Mouse (Mus musculus): ENCODE measurements around the gene Tmsb15a. TPM values are rescaled to one million over a fixed set of nuclear protein-coding genes. Genes with fewer than 3 reads are reported as not detected.
A peak's percentile ranks its signal among the peaks of the same experiment; 100 is the strongest.
"Not testable (repeated sequence)": the region's sequence is repeated elsewhere in the genome, so short reads cannot be mapped to it uniquely, and the experiment has no call there.

The Tmsb15a gene
- polyA plus RNA-seq (2012; fragmentation: generic; extraction: Trizol), result not detected
- long read RNA-seq, experiment 1, result 0 reads
- long read RNA-seq, experiment 2, result 0 reads

GRCm38 (mm10) chrX:135725161-135725560 lies at the start of gene Tmsb15a:
Tmsb15a (minus strand) TSS chrX:135725261.
- no peaks in the 10 kb centered on the region for H3K36me3 ChIP-seq (ENCODE audit: control insufficient read depth, insufficient read depth)
- TF ChIP-seq MYOG (IDR thresholded peaks at IDR 0.05; ENCODE audit: control insufficient read depth, extremely low read depth, insufficient read length) (no peak), MAX (IDR thresholded peaks at IDR 0.05) (no peak), FOSL1 (IDR thresholded peaks at IDR 0.05; ENCODE audit: insufficient read depth, low read length, poor library complexity, severe bottlenecking) (no peak), CTCF (IDR thresholded peaks at IDR 0.05; ENCODE audit: control insufficient read depth, insufficient read depth, insufficient read length) (no peak), USF1 (IDR thresholded peaks at IDR 0.05; ENCODE audit: low read depth) (no peak), MYOD1 (IDR thresholded peaks at IDR 0.05; ENCODE audit: control insufficient read depth, insufficient read length, low read depth) (no peak), CEBPB (IDR thresholded peaks at IDR 0.05; ENCODE audit: low read depth) (no peak)
- no peaks in the 10 kb centered on the region for H3K79me2 ChIP-seq (ENCODE audit: control insufficient read depth, insufficient read depth)
- no peaks in the 10 kb centered on the region for H3K27me3 ChIP-seq (ENCODE audit: control insufficient read depth, insufficient read depth, insufficient read length)
- no peak within 1 kb of the TSS for H3K4me3 ChIP-seq (ENCODE audit: insufficient read depth, poor library complexity, severe bottlenecking)
- no peaks in the 10 kb centered on the region for H3K79me3 ChIP-seq (ENCODE audit: low read depth)
- H3ac ChIP-seq (ENCODE audit: control insufficient read depth, insufficient read length, low read depth), result no peak within 1 kb of the TSS

- no peaks in the 10 kb centered on the region for H3K79me2 ChIP-seq (ENCODE audit: control insufficient read depth, insufficient read depth)
- H3K4me3 ChIP-seq (ENCODE audit: insufficient read depth, poor library complexity, severe bottlenecking), result no peak overlapping the region
- H3K27me3 ChIP-seq (ENCODE audit: control insufficient read depth, insufficient read depth, insufficient read length), result no peaks in the 10 kb centered on the region
- H3K36me3 ChIP-seq (ENCODE audit: control insufficient read depth, insufficient read depth), result no peaks in the 10 kb centered on the region
- TF ChIP-seq MYOD1 (IDR thresholded peaks at IDR 0.05; ENCODE audit: control insufficient read depth, insufficient read length, low read depth), result no peak
- no peak for TF ChIP-seq MYOG (IDR thresholded peaks at IDR 0.05; ENCODE audit: control insufficient read depth, extremely low read depth, insufficient read length)
- no peak for TF ChIP-seq CTCF (IDR thresholded peaks at IDR 0.05; ENCODE audit: control insufficient read depth, insufficient read depth, insufficient read length)
- TF ChIP-seq USF1 (IDR thresholded peaks at IDR 0.05; ENCODE audit: low read depth), result no peak
- TF ChIP-seq CEBPB (IDR thresholded peaks at IDR 0.05; ENCODE audit: low read depth), result no peak
- no peak for TF ChIP-seq MAX (IDR thresholded peaks at IDR 0.05)
- TF ChIP-seq FOSL1 (IDR thresholded peaks at IDR 0.05; ENCODE audit: insufficient read depth, low read length, poor library complexity, severe bottlenecking), result no peak
- no peaks in the 10 kb centered on the region for H3K79me3 ChIP-seq (ENCODE audit: low read depth)
- no peak overlapping the region for H3ac ChIP-seq (ENCODE audit: control insufficient read depth, insufficient read length, low read depth)
Measured at GRCm38 (mm10) chrX:135768565-135768964, 43.5 kb upstream of the Tmsb15a start.

GRCm38 (mm10) chrX:135768043-135768548 lies 43.0 kb upstream of the Tmsb15a start:
- Histone ChIP-seq H3ac (ENCODE audit: control insufficient read depth, insufficient read length, low read depth) (no peak overlapping the region), H3K36me3 (ENCODE audit: control insufficient read depth, insufficient read depth) (no peaks in the 10 kb centered on the region), H3K4me3 (ENCODE audit: insufficient read depth, poor library complexity, severe bottlenecking) (no peak overlapping the region), H3K79me2 (ENCODE audit: control insufficient read depth, insufficient read depth) (no peaks in the 10 kb centered on the region), H3K79me3 (ENCODE audit: low read depth) (no peaks in the 10 kb centered on the region), H3K27me3 (ENCODE audit: control insufficient read depth, insufficient read depth, insufficient read length) (no peaks in the 10 kb centered on the region)
- TF ChIP-seq MYOG (IDR thresholded peaks at IDR 0.05; ENCODE audit: control insufficient read depth, extremely low read depth, insufficient read length), result no peak
- no peak for TF ChIP-seq MAX (IDR thresholded peaks at IDR 0.05)
- TF ChIP-seq FOSL1 (IDR thresholded peaks at IDR 0.05; ENCODE audit: insufficient read depth, low read length, poor library complexity, severe bottlenecking), result no peak
- TF ChIP-seq USF1 (IDR thresholded peaks at IDR 0.05; ENCODE audit: low read depth), result no peak
- no peak for TF ChIP-seq CEBPB (IDR thresholded peaks at IDR 0.05; ENCODE audit: low read depth)
- no peak for TF ChIP-seq MYOD1 (IDR thresholded peaks at IDR 0.05; ENCODE audit: control insufficient read depth, insufficient read length, low read depth)
- no peak for TF ChIP-seq CTCF (IDR thresholded peaks at IDR 0.05; ENCODE audit: control insufficient read depth, insufficient read depth, insufficient read length)

GRCm38 (mm10) chrX:135761707-135762106 lies 36.6 kb upstream of the Tmsb15a start:
- no peak overlapping the region for H3ac ChIP-seq (ENCODE audit: control insufficient read depth, insufficient read length, low read depth)
- H3K36me3 ChIP-seq (ENCODE audit: control insufficient read depth, insufficient read depth), result peaks cover 8% of the 10 kb centered on the region
- H3K79me3 ChIP-seq (ENCODE audit: low read depth), result no peaks in the 10 kb centered on the region
- no peaks in the 10 kb centered on the region for H3K27me3 ChIP-seq (ENCODE audit: control insufficient read depth, insufficient read depth, insufficient read length)
- no peaks in the 10 kb centered on the region for H3K79me2 ChIP-seq (ENCODE audit: control insufficient read depth, insufficient read depth)
- no peak overlapping the region for H3K4me3 ChIP-seq (ENCODE audit: insufficient read depth, poor library complexity, severe bottlenecking)
- TF ChIP-seq MAX (IDR thresholded peaks at IDR 0.05) (no peak), FOSL1 (IDR thresholded peaks at IDR 0.05; ENCODE audit: insufficient read depth, low read length, poor library complexity, severe bottlenecking) (no peak), MYOG (IDR thresholded peaks at IDR 0.05; ENCODE audit: control insufficient read depth, extremely low read depth, insufficient read length) (no peak), CEBPB (IDR thresholded peaks at IDR 0.05; ENCODE audit: low read depth) (no peak), CTCF (IDR thresholded peaks at IDR 0.05; ENCODE audit: control insufficient read depth, insufficient read depth, insufficient read length) (no peak), USF1 (IDR thresholded peaks at IDR 0.05; ENCODE audit: low read depth) (no peak), MYOD1 (IDR thresholded peaks at IDR 0.05; ENCODE audit: control insufficient read depth, insufficient read length, low read depth) (no peak)

GRCm38 (mm10) chrX:135752832-135753231 lies 27.8 kb upstream of the Tmsb15a start:
- Histone ChIP-seq H3K36me3 (ENCODE audit: control insufficient read depth, insufficient read depth) (peaks cover 10% of the 10 kb centered on the region), H3K79me3 (ENCODE audit: low read depth) (no peaks in the 10 kb centered on the region), H3K79me2 (ENCODE audit: control insufficient read depth, insufficient read depth) (no peaks in the 10 kb centered on the region), H3K4me3 (ENCODE audit: insufficient read depth, poor library complexity, severe bottlenecking) (no peak overlapping the region), H3K27me3 (ENCODE audit: control insufficient read depth, insufficient read depth, insufficient read length) (no peaks in the 10 kb centered on the region), H3ac (ENCODE audit: control insufficient read depth, insufficient read length, low read depth) (no peak overlapping the region)
- TF ChIP-seq CTCF (IDR thresholded peaks at IDR 0.05; ENCODE audit: control insufficient read depth, insufficient read depth, insufficient read length) (peak; percentile 32), MYOD1 (IDR thresholded peaks at IDR 0.05; ENCODE audit: control insufficient read depth, insufficient read length, low read depth) (no peak)

GRCm38 (mm10) chrX:135745376-135745775 lies 20.3 kb upstream of the Tmsb15a start:
- H3K4me3 ChIP-seq (ENCODE audit: insufficient read depth, poor library complexity, severe bottlenecking); H3K79me3 ChIP-seq (ENCODE audit: low read depth); H3ac ChIP-seq (ENCODE audit: control insufficient read depth, insufficient read length, low read depth); H3K27me3 ChIP-seq (ENCODE audit: control insufficient read depth, insufficient read depth, insufficient read length): not testable (repeated sequence)
- H3K36me3 ChIP-seq (ENCODE audit: control insufficient read depth, insufficient read depth), result peaks cover 11% of the 10 kb centered on the region
- peaks cover 21% of the 10 kb centered on the region for H3K79me2 ChIP-seq (ENCODE audit: control insufficient read depth, insufficient read depth)
